Mouse (Mus musculus) thymus, adult 2 months (tissue): ENCODE data around the gene Rtl8a. TPM values are rescaled to one million over a fixed set of nuclear protein-coding genes. Genes with fewer than 3 reads are reported as not detected.
A peak's percentile ranks its signal among the peaks of the same experiment; 100 is the strongest.
"Not testable (repeated sequence)": the region's sequence is repeated elsewhere in the genome, so short reads cannot be mapped to it uniquely, and the experiment has no call there.

ENCODE experiments used
- DNase-seq: peaks from one replicate; pipeline ENCODE4 v3.0.0; 2021
- H3K27ac ChIP-seq: fragments of 200-500 bp; 2 replicates; pipeline ENCODE4 v1.5.1; 2012; ENCODE audit warnings: low read length, control low read depth; ENCODE audit not compliant: control insufficient read depth, insufficient read depth
- H3K27me3 ChIP-seq: fragments of 200-500 bp; 2 replicates; pipeline ENCODE4 v1.6.1; 2012; ENCODE audit warnings: mild to moderate bottlenecking, low read length, moderate library complexity, mixed read lengths; ENCODE audit not compliant: control insufficient read depth, insufficient read depth
- H3K36me3 ChIP-seq: fragments of 200-500 bp; 2 replicates; pipeline ENCODE4 v1.6.1; 2012; ENCODE audit warnings: mild to moderate bottlenecking, low read length, moderate library complexity; ENCODE audit not compliant: control insufficient read depth, insufficient read depth
- H3K4me1 ChIP-seq: fragments of 200-500 bp; replicated peaks from 2 replicates; pipeline ENCODE4 v1.6.1; 2012; ENCODE audit warnings: low read length; ENCODE audit not compliant: control insufficient read depth, insufficient read depth
- H3K4me3 ChIP-seq: fragments of 200-500 bp; 2 replicates; pipeline ENCODE4 v1.5.1; 2012; ENCODE audit warnings: mild to moderate bottlenecking, low read length, control low read depth, moderate library complexity; ENCODE audit not compliant: control insufficient read depth, insufficient read depth
- CTCF ChIP-seq: fragments of 200-500 bp; IDR thresholded peaks from 2 replicates; pipeline ENCODE4 v1.5.1; 2012; ENCODE audit warnings: mild to moderate bottlenecking, control low read depth, low read length, moderate library complexity, borderline replicate concordance; ENCODE audit not compliant: control insufficient read depth, poor library complexity, insufficient read depth; ENCODE audit errors: extremely low read depth
- POLR2A ChIP-seq: fragments of 200-500 bp; IDR thresholded peaks from 2 replicates; pipeline ENCODE4 v1.6.1; 2012; ENCODE audit warnings: mild to moderate bottlenecking, low read length, control low read depth, moderate library complexity; ENCODE audit not compliant: control insufficient read depth, poor library complexity, insufficient read depth; ENCODE audit errors: extremely low read depth
- WGBS: fragments of 180-500 bp; shearing (Covaris S2); methylation state at CpG from one replicate; pipeline ENCODE4 v1.1.7; 2018; 5-methylcytosine and 5-hydroxymethylcytosine counted together
- polyA plus RNA-seq: library from polyadenylated mRNA; depleted of rRNA; stranded (reverse); fragments of >200 nt; gene quantifications from 2 replicates; pipeline ENCODE4 v1.2.3, GENCODE M21; 2012; rRNA removed

Rtl8a gene
- 88.5 and 113 TPM in 2 replicates for polyA plus RNA-seq

DNA sequence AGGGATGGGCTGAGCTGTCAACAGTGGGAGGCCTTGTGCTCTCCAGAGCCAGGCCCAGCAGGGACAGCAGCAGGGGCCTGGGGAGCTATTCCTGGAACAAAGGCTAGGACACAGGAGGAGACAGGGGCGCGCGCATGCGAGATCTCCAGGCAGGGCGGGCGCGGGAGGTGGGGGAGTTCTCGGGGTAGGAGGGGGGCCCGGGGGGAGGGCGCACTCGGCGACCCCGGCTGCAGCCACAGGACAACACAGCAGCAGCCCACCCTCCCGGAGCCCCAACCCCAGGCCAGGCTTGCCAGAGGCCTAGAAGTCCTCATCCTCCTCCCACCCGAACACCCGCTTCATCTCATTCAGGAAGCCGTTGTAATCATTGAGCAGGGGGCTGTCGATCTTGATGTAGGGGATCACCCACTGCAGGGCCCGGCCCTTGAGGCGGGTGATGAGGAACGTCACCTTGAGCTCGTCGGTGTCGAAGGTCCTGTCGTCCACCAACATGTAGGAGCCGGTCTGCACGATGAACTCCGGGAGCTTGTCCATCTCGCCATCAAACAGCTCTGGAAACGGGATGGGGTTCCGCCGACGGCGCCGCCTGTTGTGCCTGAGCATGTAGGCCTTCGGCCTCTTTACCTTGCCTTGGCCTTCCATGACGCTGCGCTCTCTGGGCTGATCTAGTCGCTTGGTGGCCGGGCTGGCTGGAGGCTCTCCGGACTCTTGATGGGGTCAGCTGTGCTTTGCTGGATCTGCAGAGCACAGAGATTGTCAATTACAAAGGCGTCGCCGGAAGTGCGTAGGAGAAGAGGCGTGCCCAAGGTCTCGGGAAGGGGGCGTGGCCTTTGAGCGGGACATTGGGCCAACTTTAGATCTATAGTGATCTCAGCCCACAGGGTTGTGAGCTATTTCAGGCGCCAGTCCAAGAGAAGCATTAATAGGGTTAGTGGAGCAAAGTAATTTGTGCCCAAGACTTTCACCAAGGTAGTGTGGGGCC is at the start of gene Rtl8a:
TSS of gene Rtl8a (minus strand) at position 703 of the 982 bp plus-strand sequence.
- H3K27ac ChIP-seq, H3K36me3 ChIP-seq, H3K27me3 ChIP-seq, H3K4me1 ChIP-seq: not testable (repeated sequence)
- peak within 1 kb of the TSS; percentile 59 for H3K4me3 ChIP-seq
- WGBS = 5% methylated on average over 11 of the region's 50 CpGs
- DNase-seq = peak; percentile 66

- no peaks in the 10 kb centered on the region for H3K27me3 ChIP-seq
- no peaks in the 10 kb centered on the region for H3K4me1 ChIP-seq
- TF ChIP-seq POLR2A (no peak), CTCF (no peak)
- no peak overlapping the region for H3K4me3 ChIP-seq
- no peak for DNase-seq
- H3K36me3 ChIP-seq = no peaks in the 10 kb centered on the region
- 76% methylated on average over 2 of the region's 2 CpGs for WGBS
- no peak overlapping the region for H3K27ac ChIP-seq
These were observed 49.7 kb upstream of the Rtl8a start for GRCm38 (mm10) chrX:53693141-53693540.

- no peak for DNase-seq
- Histone ChIP-seq H3K27me3 (no peaks in the 10 kb centered on the region), H3K4me1 (no peaks in the 10 kb centered on the region), H3K27ac (no peak overlapping the region), H3K4me3 (no peak overlapping the region), H3K36me3 (no peaks in the 10 kb centered on the region)
- 71% methylated on average over 2 of the region's 2 CpGs for WGBS
- TF ChIP-seq POLR2A (no peak), CTCF (no peak)
These were observed 48.6 kb upstream of the Rtl8a start for GRCm38 (mm10) chrX:53692065-53692464.

- H3K27me3 ChIP-seq, H3K27ac ChIP-seq, DNase-seq, H3K4me3 ChIP-seq, H3K36me3 ChIP-seq, H3K4me1 ChIP-seq: not testable (repeated sequence)
- 69% methylated on average over 2 of the region's 4 CpGs for WGBS
These were observed 41.2 kb upstream of the Rtl8a start for GRCm38 (mm10) chrX:53684676-53685075.

DNA sequence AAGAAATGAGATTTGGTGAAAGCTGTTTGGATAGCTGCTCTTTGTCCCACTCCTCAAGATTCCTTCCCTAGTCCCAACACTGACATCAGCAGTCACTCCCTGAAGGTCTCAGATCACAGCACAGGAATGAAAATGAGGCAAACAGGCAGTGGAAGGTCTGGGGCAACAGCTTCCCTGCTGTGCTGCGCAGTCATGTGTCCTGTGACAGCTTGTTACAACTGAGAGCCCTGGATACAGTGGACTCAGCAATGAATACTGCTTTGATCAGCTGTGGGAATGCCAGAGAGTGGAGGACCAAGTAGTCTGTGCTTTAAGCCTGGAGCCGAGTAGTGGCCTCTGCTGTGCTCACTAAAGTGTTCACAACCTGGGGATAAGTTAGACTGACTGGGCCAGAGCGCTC is 39.2 kb upstream of the Rtl8a start:
- not testable (repeated sequence) for H3K27me3 ChIP-seq, H3K36me3 ChIP-seq, H3K27ac ChIP-seq, H3K4me3 ChIP-seq, H3K4me1 ChIP-seq, DNase-seq
- WGBS = 80% methylated on average over 3 of the region's 3 CpGs

DNA sequence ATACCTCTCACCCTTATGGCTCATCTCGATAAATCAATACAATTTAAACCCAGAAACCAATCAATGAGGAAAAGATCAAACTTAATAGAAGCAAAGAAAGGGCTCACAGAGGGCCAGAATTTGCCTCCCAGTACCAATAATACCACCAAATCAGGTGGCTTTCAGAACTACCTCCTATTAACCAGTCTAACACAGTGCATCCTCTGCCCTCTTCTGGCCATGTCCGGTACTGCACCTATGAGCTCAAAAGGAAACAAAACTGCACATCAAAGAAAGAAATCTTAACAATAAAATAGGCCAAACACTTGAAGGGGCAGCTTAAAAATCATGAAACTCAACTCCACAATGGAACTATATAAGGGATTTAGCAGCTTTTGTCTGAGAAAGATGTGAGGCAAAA is 33.5 kb upstream of the Rtl8a start:
- WGBS = 30% methylated on average over 2 of the region's 2 CpGs
- peak; percentile 71 for DNase-seq
- not testable (repeated sequence) for H3K36me3 ChIP-seq, H3K27me3 ChIP-seq, H3K4me1 ChIP-seq, H3K4me3 ChIP-seq, H3K27ac ChIP-seq

- H3K27ac ChIP-seq, H3K4me3 ChIP-seq, H3K36me3 ChIP-seq, H3K27me3 ChIP-seq, H3K4me1 ChIP-seq, DNase-seq: not testable (repeated sequence)
- 11% methylated on average over 4 of the region's 4 CpGs for WGBS
These were observed 27.2 kb upstream of the Rtl8a start for GRCm38 (mm10) chrX:53670696-53671095.
